Mouse (Mus musculus): ENCODE results near the gene Mknk2. TPM values are rescaled to one million over a fixed set of nuclear protein-coding genes. Genes with fewer than 3 reads are reported as not detected.

The Mknk2 gene
- polyA plus RNA-seq (2016; fragmentation: Nextera tagmentation; extraction: Ambion mirVana) = 122 and 124 TPM in 2 replicates

- no peaks in the 10 kb centered on the region for H3K9me3 ChIP-seq
- peaks cover 14% of the 10 kb centered on the region for H3K36me3 ChIP-seq
- peaks cover 50% of the 10 kb centered on the region for H3K4me1 ChIP-seq (replicated peaks)
- ATAC-seq (ENCODE audit: insufficient number of reproducible peaks, insufficient read depth, low FRiP score, low TSS enrichment, low read depth) = no peak
- H3K27ac ChIP-seq = peak within 1 kb of the TSS; percentile 98
- H3K4me3 ChIP-seq (replicated peaks) = peak within 1 kb of the TSS; percentile 98
- WGBS = 29% methylated on average over 8 of the region's 8 CpGs
- peak within 1 kb of the TSS; percentile 75 for H3K9ac ChIP-seq (replicated peaks)
- H3K27me3 ChIP-seq = no peaks in the 10 kb centered on the region
- peak within 1 kb of the TSS; percentile 87 for H3K4me2 ChIP-seq
Observed at GRCm38 (mm10) chr10:80677942-80678436, at the start of gene Mknk2. Gene Mknk2 (minus strand): TSS chr10:80678112.

GRCm38 (mm10) chr10:80717281-80717680 is 39.4 kb upstream of the Mknk2 start:
- Histone ChIP-seq H3K9me3 (no peaks in the 10 kb centered on the region), H3K4me2 (no peak overlapping the region), H3K27ac (no peak overlapping the region), H3K36me3 (peaks cover 100% of the 10 kb centered on the region), H3K4me1 (replicated peaks) (no peaks in the 10 kb centered on the region), H3K9ac (replicated peaks) (no peak overlapping the region), H3K27me3 (no peaks in the 10 kb centered on the region), H3K4me3 (replicated peaks) (no peak overlapping the region)
- ATAC-seq (ENCODE audit: insufficient number of reproducible peaks, insufficient read depth, low FRiP score, low TSS enrichment, low read depth) = no peak
- WGBS = 84% methylated on average over 1 of the region's 1 CpGs

DNA sequence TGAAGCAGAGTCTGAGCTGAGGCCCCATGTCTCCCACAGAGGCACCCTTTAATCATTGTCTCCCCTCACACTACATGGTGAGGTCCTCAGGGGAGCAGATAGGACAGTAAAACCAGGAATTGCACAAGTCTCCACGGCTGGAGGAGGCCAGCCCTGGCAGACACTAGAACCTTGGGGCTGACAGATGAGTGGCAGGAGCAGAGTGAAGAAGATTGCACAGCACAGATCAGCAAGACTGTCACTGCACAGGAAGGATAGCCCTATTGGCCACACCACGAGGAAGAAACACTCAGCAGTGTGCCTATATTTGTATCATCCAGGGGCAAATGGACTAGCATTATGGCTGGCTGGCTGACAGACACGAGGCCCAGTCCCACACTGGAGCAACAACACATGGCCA is 32.9 kb upstream of the Mknk2 start:
- Histone ChIP-seq H3K36me3 (peaks cover 100% of the 10 kb centered on the region), H3K27me3 (no peaks in the 10 kb centered on the region), H3K9me3 (no peaks in the 10 kb centered on the region), H3K27ac (no peak overlapping the region), H3K4me1 (replicated peaks) (no peaks in the 10 kb centered on the region), H3K9ac (replicated peaks) (no peak overlapping the region), H3K4me3 (replicated peaks) (no peak overlapping the region), H3K4me2 (no peak overlapping the region)
- no peak for ATAC-seq (ENCODE audit: insufficient number of reproducible peaks, insufficient read depth, low FRiP score, low TSS enrichment, low read depth)
- 77% methylated on average over 3 of the region's 3 CpGs for WGBS

GRCm38 (mm10) chr10:80705479-80705878 is 27.6 kb upstream of the Mknk2 start:
- H3K9ac ChIP-seq (replicated peaks) = peak overlapping the region; percentile 23; the same call in 1 of the 2 replicates
- H3K9me3 ChIP-seq = no peaks in the 10 kb centered on the region
- H3K27ac ChIP-seq = no peak overlapping the region
- no peaks in the 10 kb centered on the region for H3K27me3 ChIP-seq
- peaks cover 62% of the 10 kb centered on the region for H3K36me3 ChIP-seq
- peaks cover 20% of the 10 kb centered on the region for H3K4me1 ChIP-seq (replicated peaks)
- no peak for ATAC-seq (ENCODE audit: insufficient number of reproducible peaks, insufficient read depth, low FRiP score, low TSS enrichment, low read depth)
- no peak overlapping the region for H3K4me3 ChIP-seq (replicated peaks)
- 84% methylated on average over 3 of the region's 3 CpGs for WGBS
- no peak overlapping the region for H3K4me2 ChIP-seq

DNA sequence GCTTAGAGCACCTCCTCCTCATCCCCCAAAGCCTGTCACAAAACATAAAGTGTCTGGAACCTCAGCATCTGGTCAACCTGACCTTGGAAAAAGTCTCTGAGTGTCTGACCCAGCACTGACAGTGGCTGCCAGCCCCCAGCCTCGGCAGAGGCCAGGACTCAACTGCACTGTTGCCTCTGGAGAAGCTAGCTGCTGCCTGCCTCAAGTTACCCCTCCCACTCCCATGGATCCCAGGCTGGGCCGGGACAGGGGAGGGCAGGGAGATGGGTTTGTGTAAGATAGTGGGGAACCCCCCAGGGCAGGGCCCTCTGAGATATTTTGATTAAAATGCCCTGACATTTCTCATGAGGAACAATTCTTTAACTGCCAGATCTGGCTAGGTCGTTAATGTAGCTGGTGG is 27.1 kb upstream of the Mknk2 start:
- no peak overlapping the region for H3K4me3 ChIP-seq (replicated peaks)
- no peak for ATAC-seq (ENCODE audit: insufficient number of reproducible peaks, insufficient read depth, low FRiP score, low TSS enrichment, low read depth)
- no peak overlapping the region; the same call in 1 of the 2 replicates for H3K9ac ChIP-seq (replicated peaks)
- WGBS = 54% methylated on average over 3 of the region's 3 CpGs
- no peaks in the 10 kb centered on the region for H3K27me3 ChIP-seq
- H3K36me3 ChIP-seq = peaks cover 58% of the 10 kb centered on the region
- no peak overlapping the region for H3K4me2 ChIP-seq
- no peaks in the 10 kb centered on the region for H3K9me3 ChIP-seq
- H3K27ac ChIP-seq = no peak overlapping the region
- H3K4me1 ChIP-seq (replicated peaks) = peaks cover 24% of the 10 kb centered on the region

GRCm38 (mm10) chr10:80704418-80704817 is 26.5 kb upstream of the Mknk2 start:
- no peak overlapping the region for H3K9ac ChIP-seq (replicated peaks)
- no peaks in the 10 kb centered on the region for H3K9me3 ChIP-seq
- WGBS = 84% methylated on average over 5 of the region's 5 CpGs
- no peak overlapping the region for H3K4me3 ChIP-seq (replicated peaks)
- H3K36me3 ChIP-seq = peaks cover 51% of the 10 kb centered on the region
- H3K27ac ChIP-seq = no peak overlapping the region
- no peak overlapping the region for H3K4me2 ChIP-seq
- H3K27me3 ChIP-seq = no peaks in the 10 kb centered on the region
- ATAC-seq (ENCODE audit: insufficient number of reproducible peaks, insufficient read depth, low FRiP score, low TSS enrichment, low read depth) = no peak
- H3K4me1 ChIP-seq (replicated peaks) = peaks cover 27% of the 10 kb centered on the region

GRCm38 (mm10) chr10:80703643-80704042 is 25.7 kb upstream of the Mknk2 start:
- H3K27ac ChIP-seq = no peak overlapping the region
- H3K9me3 ChIP-seq = no peaks in the 10 kb centered on the region
- peak overlapping the region; percentile 62 for H3K4me3 ChIP-seq (replicated peaks)
- peaks cover 48% of the 10 kb centered on the region for H3K36me3 ChIP-seq
- no peaks in the 10 kb centered on the region for H3K27me3 ChIP-seq
- no peak for ATAC-seq (ENCODE audit: insufficient number of reproducible peaks, insufficient read depth, low FRiP score, low TSS enrichment, low read depth)
- WGBS = 85% methylated on average over 5 of the region's 5 CpGs
- peak overlapping the region; percentile 82 for H3K4me2 ChIP-seq
- peaks cover 30% of the 10 kb centered on the region for H3K4me1 ChIP-seq (replicated peaks)
- H3K9ac ChIP-seq (replicated peaks) = peak overlapping the region; percentile 57; the same call in 1 of the 2 replicates

DNA sequence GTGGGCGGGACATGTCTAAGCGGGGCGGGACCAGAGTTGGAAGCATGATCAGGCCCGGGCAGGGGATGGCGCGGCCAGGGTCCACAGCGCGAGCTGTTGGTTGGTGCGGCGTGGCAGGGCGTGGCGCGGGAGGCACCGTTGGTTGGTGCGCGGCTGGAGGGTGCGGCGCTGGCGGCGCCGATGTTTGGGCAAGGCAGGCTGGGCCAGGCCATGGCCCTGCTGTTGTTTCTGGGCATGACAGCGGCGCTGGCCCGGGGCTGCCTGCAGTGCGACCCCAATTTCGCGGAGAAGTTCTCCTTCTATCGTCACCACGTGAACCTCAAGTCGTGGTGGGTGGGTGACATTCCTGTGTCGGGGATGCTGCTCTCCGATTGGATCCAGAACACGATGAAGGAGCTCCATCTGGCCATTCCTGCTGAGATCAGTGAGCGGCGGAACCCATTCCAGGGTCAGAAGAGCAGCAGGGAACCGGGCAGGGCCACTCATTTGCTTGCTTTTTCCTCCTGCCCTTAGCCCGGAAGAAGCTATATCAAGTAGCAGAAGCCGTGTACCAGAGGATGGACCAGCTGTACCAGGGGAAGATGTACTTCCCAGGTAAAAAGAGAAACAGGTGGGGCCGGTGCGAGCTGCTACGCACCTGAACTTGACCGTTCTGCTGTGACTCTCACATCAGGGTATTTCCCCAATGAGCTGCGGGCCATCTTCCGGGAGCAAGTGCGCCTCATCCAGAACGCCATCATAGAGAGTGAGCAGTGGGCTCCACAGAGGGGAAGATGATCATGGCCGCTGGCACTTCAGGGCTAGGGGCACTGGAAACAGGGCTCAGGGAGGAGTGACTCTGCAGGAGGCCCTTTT is 24.9 kb upstream of the Mknk2 start:
- peaks cover 30% of the 10 kb centered on the region for H3K4me1 ChIP-seq (replicated peaks)
- 2% methylated on average over 47 of the region's 47 CpGs for WGBS
- peak; percentile 92 for ATAC-seq (ENCODE audit: insufficient number of reproducible peaks, insufficient read depth, low FRiP score, low TSS enrichment, low read depth)
- no peaks in the 10 kb centered on the region for H3K27me3 ChIP-seq
- H3K9ac ChIP-seq (replicated peaks) = peak overlapping the region; percentile 57
- peak overlapping the region; percentile 79 for H3K27ac ChIP-seq
- H3K4me2 ChIP-seq = peak overlapping the region; percentile 82
- H3K36me3 ChIP-seq = peaks cover 44% of the 10 kb centered on the region
- peak overlapping the region; percentile 62 for H3K4me3 ChIP-seq (replicated peaks)
- no peaks in the 10 kb centered on the region for H3K9me3 ChIP-seq

GRCm38 (mm10) chr10:80701721-80702535 is 24.0 kb upstream of the Mknk2 start, which contains the start of the genes Mob3a and Izumo4:
Gene Mob3a (minus strand): TSS chr10:80701977.
Gene Izumo4 (plus strand): TSS chr10:80702184.
- ATAC-seq (ENCODE audit: insufficient number of reproducible peaks, insufficient read depth, low FRiP score, low TSS enrichment, low read depth) = peak; percentile 97
- Histone ChIP-seq H3K9ac (replicated peaks) (peak within 1 kb of the TSS; percentile 61), H3K4me1 (replicated peaks) (peaks cover 30% of the 10 kb centered on the region), H3K27me3 (no peaks in the 10 kb centered on the region), H3K27ac (peak within 1 kb of the TSS; percentile 79), H3K4me2 (peak within 1 kb of the TSS; percentile 82), H3K36me3 (peaks cover 39% of the 10 kb centered on the region), H3K9me3 (no peaks in the 10 kb centered on the region), H3K4me3 (replicated peaks) (peak within 1 kb of the TSS; percentile 62)
- under 1% methylated on average over 58 of the region's 59 CpGs for WGBS

- WGBS = 39% methylated on average over 4 of the region's 4 CpGs
- ATAC-seq (ENCODE audit: insufficient number of reproducible peaks, insufficient read depth, low FRiP score, low TSS enrichment, low read depth) = no peak
- no peak overlapping the region for H3K27ac ChIP-seq
- no peaks in the 10 kb centered on the region for H3K9me3 ChIP-seq
- H3K27me3 ChIP-seq = no peaks in the 10 kb centered on the region
- peaks cover 27% of the 10 kb centered on the region for H3K36me3 ChIP-seq
- peak overlapping the region; percentile 82 for H3K4me2 ChIP-seq
- H3K9ac ChIP-seq (replicated peaks) = no peak overlapping the region; the same call in 1 of the 2 replicates
- peak overlapping the region; percentile 62 for H3K4me3 ChIP-seq (replicated peaks)
- peaks cover 30% of the 10 kb centered on the region for H3K4me1 ChIP-seq (replicated peaks)
Observed at GRCm38 (mm10) chr10:80700732-80701131, 22.8 kb upstream of the Mknk2 start.

GRCm38 (mm10) chr10:80700038-80700504 is 22.2 kb upstream of the Mknk2 start:
- no peaks in the 10 kb centered on the region for H3K27me3 ChIP-seq
- peak overlapping the region; percentile 82; the same call in 1 of the 2 replicates for H3K4me2 ChIP-seq
- peaks cover 30% of the 10 kb centered on the region for H3K4me1 ChIP-seq (replicated peaks)
- no peak overlapping the region for H3K27ac ChIP-seq
- H3K9me3 ChIP-seq = no peaks in the 10 kb centered on the region
- no peak for ATAC-seq (ENCODE audit: insufficient number of reproducible peaks, insufficient read depth, low FRiP score, low TSS enrichment, low read depth)
- peaks cover 23% of the 10 kb centered on the region for H3K36me3 ChIP-seq
- 88% methylated on average over 7 of the region's 7 CpGs for WGBS
- H3K9ac ChIP-seq (replicated peaks) = no peak overlapping the region
- H3K4me3 ChIP-seq (replicated peaks) = no peak overlapping the region
